Mouse (Mus musculus): Measurements from ENCODE around the gene Asb8.

The Asb8 gene

GRCm38 (mm10) chr15:98165525-98165924 is at the start of gene Asb8:
Gene Asb8, minus strand, starts transcription at chr15:98165625.
- DNase-seq (ENCODE audit: low spot score): no peak

DNA sequence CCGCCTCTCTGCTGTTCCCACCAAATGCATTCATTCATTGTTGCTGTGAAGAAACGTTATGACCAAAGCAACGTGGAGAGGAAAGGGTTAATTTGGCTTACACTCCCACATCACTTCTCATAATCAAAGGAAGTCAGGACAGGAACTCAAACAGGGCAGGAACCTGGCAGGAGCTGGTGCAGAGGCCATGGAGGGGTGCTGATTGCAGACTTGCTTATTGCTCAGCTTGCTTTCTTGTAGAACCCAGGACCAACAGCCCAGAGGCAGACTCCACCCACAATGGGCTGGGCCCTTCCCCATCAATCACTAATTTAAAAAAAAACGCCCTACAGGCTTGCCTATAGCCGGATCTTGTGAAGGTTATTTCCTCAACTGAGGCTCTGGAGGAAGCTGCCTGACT is 48.7 kb upstream of the Asb8 start:
- no peak for DNase-seq (ENCODE audit: low spot score)

GRCm38 (mm10) chr15:98213336-98213870 is 48.0 kb upstream of the Asb8 start:
- DNase-seq (ENCODE audit: low spot score): no peak

DNA sequence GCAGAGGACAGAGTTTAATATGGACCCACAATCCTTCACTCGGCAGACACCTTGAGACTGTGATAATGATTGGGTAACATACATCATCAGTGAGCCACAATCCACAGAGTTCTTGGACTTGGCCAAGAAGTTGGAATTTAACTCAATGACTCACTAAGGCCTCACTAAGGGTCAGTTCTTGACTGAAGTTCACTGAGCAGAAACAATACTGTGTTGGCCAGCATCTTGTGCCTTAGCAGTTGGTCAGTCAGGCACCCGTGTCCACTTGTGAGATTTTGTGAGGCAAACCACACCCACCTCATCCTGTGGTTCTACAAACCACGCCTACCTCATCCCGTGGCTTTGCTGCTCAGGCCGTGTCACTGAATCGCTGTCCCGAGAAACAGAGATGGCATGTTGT is 44.3 kb upstream of the Asb8 start:
- no peak for DNase-seq (ENCODE audit: low spot score)

GRCm38 (mm10) chr15:98195442-98195841 is 30.0 kb upstream of the Asb8 start, which contains the start of gene Olfr288:
Gene Olfr288, minus strand, starts transcription at chr15:98195542.
- DNase-seq (ENCODE audit: low spot score): no peak

DNA sequence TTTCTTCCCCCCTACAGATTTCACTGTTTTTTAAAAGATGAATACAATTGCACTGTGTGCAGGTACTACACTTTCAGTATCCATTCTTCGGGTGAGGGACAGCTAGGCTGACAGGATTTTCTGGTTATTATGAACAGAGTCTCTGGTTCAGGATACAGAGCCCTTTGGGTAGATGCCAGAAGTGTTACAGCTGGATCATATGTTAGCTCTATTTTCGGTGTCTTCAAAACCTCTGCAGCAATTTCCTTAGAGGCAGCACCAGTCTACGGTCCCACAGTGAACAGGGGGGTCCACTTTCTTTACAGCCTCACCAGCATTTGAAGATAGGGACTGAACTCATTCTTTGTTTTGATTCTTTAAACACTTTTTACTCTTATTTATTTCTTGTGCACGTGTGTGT is 19.0 kb upstream of the Asb8 start:
- DNase-seq (ENCODE audit: low spot score): no peak

- no peak for DNase-seq (ENCODE audit: low spot score)
Measured at GRCm38 (mm10) chr15:98181856-98182570, 16.6 kb upstream of the Asb8 start.

DNA sequence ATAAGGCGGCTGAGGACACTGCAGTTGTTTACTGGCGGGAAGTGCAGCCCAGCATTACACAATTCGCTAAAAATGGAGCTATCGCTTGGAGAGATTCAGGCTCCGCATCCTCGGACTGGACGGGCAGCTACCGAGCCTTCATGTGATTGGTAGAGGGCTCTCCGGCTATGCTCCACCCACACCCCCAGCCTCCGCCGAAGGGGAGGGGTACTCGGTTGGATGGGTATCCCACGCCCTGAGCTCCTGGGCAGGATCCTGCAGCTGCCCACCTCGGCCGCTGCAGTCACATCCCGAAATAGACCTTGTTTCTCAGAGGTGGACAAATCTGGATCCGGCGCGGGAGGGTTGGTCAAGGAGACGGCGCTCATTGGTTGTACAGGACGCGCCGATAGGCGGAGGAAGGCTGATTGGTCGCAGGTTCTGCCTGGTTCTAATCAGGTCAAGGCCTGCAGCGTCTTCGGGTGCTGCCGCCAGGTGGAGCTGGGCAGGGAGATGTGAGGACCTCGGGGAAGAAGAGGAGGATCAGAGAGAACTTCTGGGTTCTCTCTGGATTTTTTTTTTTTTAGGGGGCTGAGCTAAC is 15.8 kb upstream of the Asb8 start:
- peak; percentile 81 for DNase-seq (ENCODE audit: low spot score)

DNA sequence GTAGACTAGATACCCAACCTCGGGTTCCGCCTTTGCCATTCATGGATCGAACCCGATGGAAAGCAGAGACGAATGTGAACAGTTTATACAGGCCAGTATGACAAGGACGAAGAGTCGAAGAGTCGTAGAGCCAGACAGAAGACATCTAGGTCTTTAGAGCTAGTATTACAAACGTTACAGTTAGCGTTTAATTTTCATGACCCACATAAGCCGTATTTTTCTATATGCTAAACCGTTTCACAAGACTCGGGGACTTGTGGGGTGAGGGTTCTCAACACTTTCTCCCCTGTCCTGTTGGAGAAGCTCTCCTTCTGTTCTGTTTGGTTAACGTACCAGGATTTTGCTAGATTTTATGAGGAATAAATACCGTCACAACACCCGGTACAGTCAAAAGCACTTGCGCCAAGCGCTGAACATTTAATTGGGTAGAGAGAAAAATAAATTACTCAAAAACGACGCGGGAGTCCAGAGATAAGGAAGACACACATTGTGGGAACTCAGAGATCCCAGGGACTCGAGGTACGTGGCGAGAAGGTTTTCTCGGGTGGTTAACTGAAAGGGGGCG is 15.2 kb upstream of the Asb8 start:
- no peak for DNase-seq (ENCODE audit: low spot score)

DNA sequence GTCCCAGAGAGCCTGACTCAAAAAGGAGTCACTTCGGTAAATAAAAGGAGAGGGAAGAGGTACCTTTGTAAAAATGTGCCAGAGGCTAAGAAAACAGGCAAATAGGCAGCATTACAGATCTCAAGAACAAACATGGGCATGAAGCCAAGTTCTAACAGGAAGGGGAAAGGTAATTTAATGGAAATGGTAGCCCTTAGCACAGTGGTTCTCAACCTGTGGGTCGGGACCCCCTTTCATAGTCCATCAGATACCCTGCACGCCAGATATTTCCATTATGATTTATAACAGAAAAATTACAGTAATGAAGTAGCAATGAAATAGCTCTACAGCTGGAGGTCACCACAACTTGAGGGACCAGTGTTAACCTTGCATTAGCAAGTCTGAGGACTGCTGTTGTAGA is 11.9 kb upstream of the Asb8 start:
- no peak for DNase-seq (ENCODE audit: low spot score)

- no peak for DNase-seq (ENCODE audit: low spot score)
Measured at GRCm38 (mm10) chr15:98173821-98174220, 8.4 kb upstream of the Asb8 start.

GRCm38 (mm10) chr15:98172113-98172512 is 6.7 kb upstream of the Asb8 start:
- DNase-seq (ENCODE audit: low spot score): no peak

- no peak for DNase-seq (ENCODE audit: low spot score)
Measured at GRCm38 (mm10) chr15:98170917-98171316, 5.5 kb upstream of the Asb8 start.

GRCm38 (mm10) chr15:98170365-98170764 is 4.9 kb upstream of the Asb8 start:
- DNase-seq (ENCODE audit: low spot score): no peak

DNA sequence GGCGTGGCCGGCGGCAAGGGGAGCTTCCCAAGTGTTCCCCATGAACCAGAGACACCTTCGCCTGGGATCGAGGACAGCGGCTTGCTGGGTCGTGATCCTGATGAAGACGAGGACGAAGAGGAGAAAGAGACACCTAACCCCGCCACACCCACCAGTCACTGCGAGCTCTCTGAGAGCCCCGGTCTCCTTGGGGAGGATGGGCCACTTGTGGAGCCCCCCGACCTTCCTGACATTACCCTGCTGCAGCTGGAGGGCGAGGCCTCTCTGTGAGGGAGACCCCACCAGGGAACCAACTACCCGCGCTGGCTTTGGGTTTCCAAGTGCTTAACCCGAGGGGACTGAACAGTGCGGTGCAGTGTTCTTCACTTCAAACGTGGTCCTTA is 3.2 kb upstream of the Asb8 start:
- no peak for DNase-seq (ENCODE audit: low spot score)

GRCm38 (mm10) chr15:98167645-98168621 is 2.5 kb upstream of the Asb8 start:
- no peak for DNase-seq (ENCODE audit: low spot score)

GRCm38 (mm10) chr15:98166963-98167644 is 1.7 kb upstream of the Asb8 start, which contains the start of gene Ccdc184:
Gene Ccdc184, plus strand, starts transcription at chr15:98167158.
- DNase-seq (ENCODE audit: low spot score): no peak

- no peak for DNase-seq (ENCODE audit: low spot score)
Measured at GRCm38 (mm10) chr15:98162561-98162960, 2.9 kb downstream of the Asb8 start.

DNA sequence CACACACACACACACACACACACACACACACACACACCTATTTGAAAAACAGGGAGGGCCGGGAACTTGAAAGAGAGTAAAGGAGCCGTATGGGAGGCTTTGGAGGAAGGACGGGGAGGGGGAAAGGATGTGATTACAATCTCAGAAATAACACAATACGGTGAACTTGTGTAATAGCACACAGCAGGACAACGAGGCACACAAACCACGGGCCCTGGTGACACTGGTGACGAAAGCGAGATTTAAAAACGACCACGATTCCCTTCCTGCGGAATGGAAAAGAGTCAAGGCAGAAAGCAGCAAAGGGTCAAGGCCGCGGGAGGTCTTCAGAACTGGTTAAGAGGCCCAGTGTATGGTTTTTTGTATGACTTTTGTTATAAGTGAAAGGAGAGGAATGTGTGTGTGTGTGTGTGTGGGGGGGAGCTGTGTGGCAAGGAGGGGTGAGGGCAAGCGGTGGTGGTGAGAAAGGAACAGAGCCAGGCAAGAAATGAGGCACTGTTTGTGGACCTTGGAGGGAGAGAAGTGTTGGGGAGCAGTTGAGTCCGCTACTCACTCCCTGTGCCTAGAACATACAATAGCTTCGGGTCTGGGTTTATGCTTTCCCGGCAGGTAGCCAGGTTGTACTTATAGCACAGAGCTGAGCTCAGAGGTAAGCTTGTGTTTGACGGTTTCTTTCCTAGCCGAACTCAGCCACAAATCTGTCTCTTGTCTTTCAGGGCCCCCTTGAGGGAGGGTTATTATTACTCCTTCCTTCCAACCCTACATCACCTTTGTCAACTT is 4.2 kb downstream of the Asb8 start:
- no peak for DNase-seq (ENCODE audit: low spot score)

GRCm38 (mm10) chr15:98157253-98157652 is 8.2 kb downstream of the Asb8 start:
- DNase-seq (ENCODE audit: low spot score): no peak

DNA sequence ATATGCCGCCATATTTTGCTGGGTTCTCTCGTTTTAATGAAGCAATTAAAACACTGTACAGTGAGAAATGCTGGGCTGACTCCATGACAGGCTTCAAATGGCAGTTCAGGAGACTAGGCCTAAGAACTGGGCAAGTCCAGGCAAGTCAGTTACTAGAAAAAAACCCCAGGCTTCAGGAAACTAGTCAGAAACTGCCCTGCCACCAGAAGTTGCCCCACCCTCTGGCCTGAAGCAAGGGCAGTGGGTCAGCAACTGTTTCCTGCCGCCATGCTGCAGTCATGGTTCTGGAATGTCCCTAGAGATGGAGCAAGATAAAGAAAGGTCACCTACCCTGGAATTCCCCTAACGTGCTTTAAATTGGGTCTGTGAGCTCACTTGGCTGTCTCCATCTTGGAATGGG is 9.5 kb downstream of the Asb8 start:
- no peak for DNase-seq (ENCODE audit: low spot score)
